Mouse (Mus musculus) olfactory bulb, adult 2 months (tissue): Measurements from ENCODE around the gene Igf1r.

Experiments
- CTCF ChIP-seq: fragments of 200-500 bp; IDR thresholded peaks from 2 replicates; pipeline ENCODE4 v1.5.1; 2012; ENCODE audit warnings: low read depth, mild to moderate bottlenecking, low read length, moderate library complexity; ENCODE audit not compliant: insufficient read depth
- POLR2A ChIP-seq: fragments of 200-500 bp; IDR thresholded peaks from 2 replicates; pipeline ENCODE4 v1.6.1; 2012; ENCODE audit warnings: mild to moderate bottlenecking, low read depth, low read length, moderate library complexity; ENCODE audit not compliant: insufficient read depth

DNA sequence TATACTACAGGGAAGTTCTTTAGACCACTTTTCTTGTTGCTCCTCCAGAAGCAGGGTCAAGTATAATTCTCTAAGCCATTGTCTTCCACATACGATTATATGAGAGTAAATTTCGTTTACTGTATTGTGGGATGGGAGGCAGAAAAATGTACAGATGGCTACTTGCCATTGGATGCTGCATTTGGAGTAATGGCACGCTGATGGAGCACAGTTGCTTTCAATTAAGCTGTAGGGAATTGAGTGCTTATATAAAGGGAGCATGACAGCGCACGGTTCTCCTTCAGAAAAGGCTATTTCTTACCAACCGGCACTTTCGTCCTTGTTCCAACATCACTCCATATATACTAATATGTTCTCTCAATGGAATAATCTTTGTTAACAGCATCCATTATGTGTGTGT lies 96.4 kb downstream of the Igf1r start:
- TF ChIP-seq CTCF (no peak), POLR2A (no peak)
